In genomic region chr10:39733421-39733930, GRCm38 (mm10) we compare ENCODE assay signal across 8 mouse cellular contexts. TPM values are rescaled to one million over a fixed set of nuclear protein-coding genes. Genes with fewer than 3 reads are reported as not detected.
DNase-seq lines count a peak whose midpoint lies in the region; ATAC-seq and TF ChIP-seq lines count a peak whose summit lies in the region.

No protein-coding gene starts in this region.

- H3K4me1 ChIP-seq in kidney, embryonic 16.5 days (ENCODE audit: insufficient read depth, low read length), result peaks cover 19% of the 10 kb centered on the region
- peaks cover 7% of the 10 kb centered on the region for H3K4me1 ChIP-seq in bone marrow macrophage, adult 2 months (ENCODE audit: control insufficient read depth, insufficient read depth, low read length)
- H3K4me1 ChIP-seq in hindbrain, embryonic 13.5 days (replicated peaks), result peaks cover 31% of the 10 kb centered on the region
- peaks cover 3% of the 10 kb centered on the region; the same call in 1 of the 2 replicates for H3K4me1 ChIP-seq in midbrain, postnatal 0 days (ENCODE audit: insufficient read depth, low read length)

- TF ChIP-seq CTCF in bone marrow macrophage, adult 2 months (IDR thresholded peaks at IDR 0.05; ENCODE audit: low read depth, low read length), result no peak
- TF ChIP-seq CTCF in midbrain, postnatal 0 days (IDR thresholded peaks at IDR 0.05), result no peak

- no peak for DNase-seq in kidney, adult 9 months
- DNase-seq in midbrain, postnatal 0 days (ENCODE audit: low spot score), result peak; percentile 38
- DNase-seq in adrenal gland, postnatal 36 days, result no peak
- DNase-seq in left cerebral cortex, postnatal 36 days (ENCODE audit: low spot score in 2 of 2), result no peak
- DNase-seq in layer of hippocampus, postnatal 36 days, result no peak

- no peak for TF ChIP-seq POLR2A in bone marrow macrophage, adult 2 months (IDR thresholded peaks at IDR 0.05; ENCODE audit: borderline replicate concordance, low read depth, low read length)

- 9% methylated on average over 10 of the region's 10 CpGs for WGBS in kidney, embryonic 16.5 days
- 17% methylated on average over 10 of the region's 10 CpGs for WGBS in hindbrain, embryonic 13.5 days
- WGBS in midbrain, postnatal 0 days, result 7% methylated on average over 10 of the region's 10 CpGs

- ATAC-seq in kidney, embryonic 16.5 days (ENCODE audit: low FRiP score, low TSS enrichment), result no peak
- ATAC-seq in hindbrain, embryonic 13.5 days (ENCODE audit: low FRiP score), result no peak
- no peak for ATAC-seq in midbrain, postnatal 0 days (ENCODE audit: low FRiP score)

- H3K27me3 ChIP-seq in kidney, embryonic 16.5 days (ENCODE audit: insufficient read depth, low read length), result no peaks in the 10 kb centered on the region
- no peaks in the 10 kb centered on the region for H3K27me3 ChIP-seq in hindbrain, embryonic 13.5 days
- H3K27me3 ChIP-seq in midbrain, postnatal 0 days (ENCODE audit: insufficient read depth, low read length), result no peaks in the 10 kb centered on the region

- H3K9ac ChIP-seq in kidney, embryonic 16.5 days (replicated peaks; ENCODE audit: low read length), result peak overlapping the region; percentile 93
- H3K9ac ChIP-seq in hindbrain, embryonic 13.5 days, result peak overlapping the region; percentile 97
- H3K9ac ChIP-seq in midbrain, postnatal 0 days (replicated peaks; ENCODE audit: low read length, poor library complexity, severe bottlenecking), result peak overlapping the region; percentile 95

- H3K4me3 ChIP-seq in kidney, embryonic 16.5 days (ENCODE audit: low read length), result peak overlapping the region; percentile 90
- peak overlapping the region; percentile 95 for H3K4me3 ChIP-seq in bone marrow macrophage, adult 2 months (ENCODE audit: insufficient read depth, low read length)
- peak overlapping the region; percentile 91 for H3K4me3 ChIP-seq in hindbrain, embryonic 13.5 days
- H3K4me3 ChIP-seq in midbrain, postnatal 0 days (ENCODE audit: low read depth, low read length), result peak overlapping the region; percentile 53

- H3K4me2 ChIP-seq in kidney, embryonic 16.5 days (replicated peaks; ENCODE audit: low read depth, low read length), result peak overlapping the region; percentile 70
- H3K4me2 ChIP-seq in hindbrain, embryonic 13.5 days, result peak overlapping the region; percentile 68
- H3K4me2 ChIP-seq in midbrain, postnatal 0 days (ENCODE audit: low read depth, low read length, poor library complexity, severe bottlenecking), result peak overlapping the region; percentile 53

- H3K27ac ChIP-seq in kidney, embryonic 16.5 days (ENCODE audit: low read length), result peak overlapping the region; percentile 100
- no peak overlapping the region for H3K27ac ChIP-seq in bone marrow macrophage, adult 2 months (ENCODE audit: insufficient read depth, low read depth, low read length)
- H3K27ac ChIP-seq in hindbrain, embryonic 13.5 days, result peak overlapping the region; percentile 100
- peak overlapping the region; percentile 100 for H3K27ac ChIP-seq in midbrain, postnatal 0 days (ENCODE audit: low read depth, low read length)

- intact Hi-C loops in left cerebral cortex, postnatal 36 days (cut with DNase I), result loop anchor here (5.0 to 10.0 kb wide), 2 partner anchors 359 to 561 kb away; no protein-coding TSS in a partner anchor

- no peaks in the 10 kb centered on the region for H3K9me3 ChIP-seq in kidney, embryonic 16.5 days (ENCODE audit: low read length)
- H3K9me3 ChIP-seq in hindbrain, embryonic 13.5 days, result no peaks in the 10 kb centered on the region
- H3K9me3 ChIP-seq in midbrain, postnatal 0 days (ENCODE audit: low read length), result no peaks in the 10 kb centered on the region

- H3K36me3 ChIP-seq in kidney, embryonic 16.5 days (ENCODE audit: insufficient read depth, low read length), result no peaks in the 10 kb centered on the region
- H3K36me3 ChIP-seq in hindbrain, embryonic 13.5 days, result no peaks in the 10 kb centered on the region
- H3K36me3 ChIP-seq in midbrain, postnatal 0 days (ENCODE audit: insufficient read depth, low read length), result no peaks in the 10 kb centered on the region

RNA-seq across cellular contexts. Expression of gene Rev3l, which starts 1.6 kb away (rescaled TPM):
- polyA plus RNA-seq in kidney, embryonic 16.5 days (2015; fragmentation: Nextera tagmentation; extraction: Ambion mirVana), result 13.8 and 15.9 TPM in 2 replicates
- 9.9 and 11.7 TPM in 2 replicates for polyA plus RNA-seq in bone marrow macrophage, adult 2 months (2012; ENCODE audit: insufficient read depth, insufficient read length, missing spikeins)
- 29.2 and 30.7 TPM in 2 replicates for polyA plus RNA-seq in hindbrain, embryonic 13.5 days (2015; fragmentation: Nextera tagmentation; extraction: Ambion mirVana)
- 151 and 175 TPM in 2 replicates for total RNA-seq in midbrain, postnatal 0 days (2014; rRNA removed)
- polyA plus RNA-seq in midbrain, postnatal 0 days (2015; fragmentation: Nextera tagmentation; extraction: Ambion mirVana), result 30.3 and 34.9 TPM in 2 replicates
- total RNA-seq in adrenal gland, postnatal 36 days (2021), result 10 to 100 TPM; 23.5 to 25.2 TPM
- total RNA-seq in left cerebral cortex, postnatal 36 days (2021), result 10 to 100 TPM; 22.1 to 29.6 TPM
- 10 to 100 TPM; 37.3 to 44.2 TPM for total RNA-seq in layer of hippocampus, postnatal 36 days (2021)
